Mouse (Mus musculus) midbrain, embryonic 14.5 days (tissue): ENCODE measurements around the gene Tnfaip2. TPM values are rescaled to one million over a fixed set of nuclear protein-coding genes. Genes with fewer than 3 reads are reported as not detected.

ENCODE experiments used
- ATAC-seq: fragments of 200-750 bp; cut with Nextera tagmentation; 2 replicates; pipeline ENCODE4 v1.8.0; 2017; ENCODE audit warnings: moderate number of reproducible peaks, moderate library complexity; ENCODE audit not compliant: low FRiP score, low TSS enrichment
- DNase-seq: peaks from one replicate; pipeline ENCODE4 v3.0.0-alpha.2; 2015
- H3K27ac ChIP-seq: fragments of 300-500 bp; sonication (generic); replicated peaks from 2 replicates; pipeline ENCODE4 v1.5.1; 2014; ENCODE audit warnings: mild to moderate bottlenecking, low read depth, low read length, moderate library complexity
- H3K27me3 ChIP-seq: fragments of 300-500 bp; sonication (generic); 2 replicates; pipeline ENCODE4 v1.6.1; 2014; ENCODE audit warnings: low read length, control low read depth, mixed read lengths; ENCODE audit not compliant: control insufficient read depth, insufficient read depth
- H3K36me3 ChIP-seq: fragments of 300-500 bp; sonication (generic); 2 replicates; pipeline ENCODE4 v1.6.1; 2014; ENCODE audit warnings: low read length, control low read depth; ENCODE audit not compliant: control insufficient read depth, insufficient read depth
- H3K4me1 ChIP-seq: fragments of 300-500 bp; sonication (generic); 2 replicates; pipeline ENCODE4 v1.6.1; 2014; ENCODE audit warnings: mild to moderate bottlenecking, antibody characterized with exemption, low read length, control low read depth; ENCODE audit not compliant: control insufficient read depth, insufficient read depth
- H3K4me2 ChIP-seq: fragments of 300-500 bp; sonication (generic); 2 replicates; pipeline ENCODE4 v1.6.1; 2014; ENCODE audit warnings: mild to moderate bottlenecking, low read length, moderate library complexity
- H3K4me3 ChIP-seq: fragments of 300-500 bp; sonication (generic); replicated peaks from 2 replicates; pipeline ENCODE4 v1.5.1; 2014; ENCODE audit warnings: low read depth, low read length
- H3K9ac ChIP-seq: fragments of 300-500 bp; sonication (generic); replicated peaks from 2 replicates; pipeline ENCODE4 v1.6.1; 2014; ENCODE audit warnings: mild to moderate bottlenecking, low read length, moderate library complexity
- H3K9me3 ChIP-seq: fragments of 300-500 bp; sonication (generic); 2 replicates; pipeline ENCODE4 v1.6.1; 2016; ENCODE audit warnings: low read length, control low read depth, mixed read lengths; ENCODE audit not compliant: control insufficient read depth
- WGBS: fragments of 180-500 bp; shearing (Covaris S2); extraction: QIAGEN DNeasy Blood & Tissue Kit; methylation state at CpG from one replicate; pipeline ENCODE4 v1.1.7; 2014; 5-methylcytosine and 5-hydroxymethylcytosine counted together
- polyA plus RNA-seq: library from polyadenylated mRNA; unstranded; fragments of >200 nt; fragmentation: Nextera tagmentation; extraction: Ambion mirVana; gene quantifications from 2 replicates; pipeline ENCODE4 v1.2.1, GENCODE M21; 2014

Gene Tnfaip2
- 0.28 and 0.82 TPM in 2 replicates for polyA plus RNA-seq

GRCm38 (mm10) chr12:111442309-111443010 is at the start of gene Tnfaip2:
Gene Tnfaip2, plus strand, starts transcription at chr12:111442469.
- WGBS: under 1% methylated on average over 48 of the region's 48 CpGs
- Histone ChIP-seq H3K4me2 (peak within 1 kb of the TSS; percentile 66), H3K27me3 (peaks cover 63% of the 10 kb centered on the region), H3K4me1 (peaks cover 8% of the 10 kb centered on the region; the same call in 1 of the 2 replicates), H3K9ac (peak within 1 kb of the TSS; percentile 23; the same call in 1 of the 2 replicates), H3K36me3 (no peaks in the 10 kb centered on the region), H3K27ac (no peak within 1 kb of the TSS), H3K4me3 (peak within 1 kb of the TSS; percentile 29), H3K9me3 (no peaks in the 10 kb centered on the region)
- DNase-seq (peak; percentile 65), ATAC-seq (peak; percentile 43; the same call in 1 of the 2 replicates)

- Histone ChIP-seq H3K9me3 (no peaks in the 10 kb centered on the region), H3K27ac (no peak overlapping the region), H3K4me3 (no peak overlapping the region), H3K4me1 (no peaks in the 10 kb centered on the region), H3K27me3 (no peaks in the 10 kb centered on the region), H3K36me3 (no peaks in the 10 kb centered on the region), H3K9ac (no peak overlapping the region), H3K4me2 (no peak overlapping the region)
- ATAC-seq (no peak), DNase-seq (no peak)
- WGBS: 89% methylated on average over 6 of the region's 6 CpGs
These were observed 48.3 kb upstream of the Tnfaip2 start for GRCm38 (mm10) chr12:111394008-111394407.

GRCm38 (mm10) chr12:111396997-111397396 is 45.3 kb upstream of the Tnfaip2 start:
- H3K9me3 ChIP-seq: no peaks in the 10 kb centered on the region
- H3K9ac ChIP-seq: no peak overlapping the region
- peaks cover 4% of the 10 kb centered on the region; the same call in 1 of the 2 replicates for H3K27me3 ChIP-seq
- 71% methylated on average over 5 of the region's 5 CpGs for WGBS
- H3K4me1 ChIP-seq: no peaks in the 10 kb centered on the region
- no peak overlapping the region for H3K27ac ChIP-seq
- DNase-seq (no peak), ATAC-seq (no peak)
- no peaks in the 10 kb centered on the region for H3K36me3 ChIP-seq
- no peak overlapping the region for H3K4me2 ChIP-seq
- H3K4me3 ChIP-seq: no peak overlapping the region

- ATAC-seq: no peak
- no peak overlapping the region for H3K4me2 ChIP-seq
- WGBS: 23% methylated on average over 15 of the region's 15 CpGs
These were observed 40.6 kb upstream of the Tnfaip2 start for GRCm38 (mm10) chr12:111401454-111402184.

GRCm38 (mm10) chr12:111404880-111405279 is 37.4 kb upstream of the Tnfaip2 start:
- Histone ChIP-seq H3K4me3 (no peak overlapping the region), H3K9me3 (no peaks in the 10 kb centered on the region), H3K4me1 (peaks cover 9% of the 10 kb centered on the region; the same call in 1 of the 2 replicates), H3K4me2 (no peak overlapping the region), H3K9ac (no peak overlapping the region), H3K27me3 (peaks cover 6% of the 10 kb centered on the region; the same call in 1 of the 2 replicates), H3K27ac (no peak overlapping the region), H3K36me3 (no peaks in the 10 kb centered on the region)
- 67% methylated on average over 10 of the region's 10 CpGs for WGBS
- DNase-seq (no peak), ATAC-seq (no peak)

More at GRCm38 (mm10) chr12:111401454-111402184, 40.6 kb upstream of the Tnfaip2 start:
- Histone ChIP-seq H3K9me3 (no peaks in the 10 kb centered on the region), H3K4me3 (no peak overlapping the region), H3K27ac (no peak overlapping the region), H3K4me1 (no peaks in the 10 kb centered on the region), H3K9ac (no peak overlapping the region), H3K27me3 (peaks cover 6% of the 10 kb centered on the region; the same call in 1 of the 2 replicates), H3K36me3 (no peaks in the 10 kb centered on the region)
- DNase-seq: peak; percentile 92

- H3K36me3 ChIP-seq: no peaks in the 10 kb centered on the region
- H3K4me3 ChIP-seq: no peak within 1 kb of the TSS
- H3K9me3 ChIP-seq: no peaks in the 10 kb centered on the region
- peak within 1 kb of the TSS; percentile 24; the same call in 1 of the 2 replicates for H3K4me2 ChIP-seq
- ATAC-seq (no peak), DNase-seq (no peak)
- no peak within 1 kb of the TSS for H3K27ac ChIP-seq
- 2% methylated on average over 24 of the region's 24 CpGs for WGBS
- peaks cover 5% of the 10 kb centered on the region; the same call in 1 of the 2 replicates for H3K27me3 ChIP-seq
- no peak within 1 kb of the TSS for H3K9ac ChIP-seq
- H3K4me1 ChIP-seq: peaks cover 11% of the 10 kb centered on the region; the same call in 1 of the 2 replicates
These were observed 35.6 kb upstream of the Tnfaip2 start, which contains the start of gene Lbhd2 for GRCm38 (mm10) chr12:111406622-111407021. Gene Lbhd2, plus strand, starts transcription at chr12:111406809.

- no peak overlapping the region for H3K4me2 ChIP-seq
- H3K4me1 ChIP-seq: peaks cover 15% of the 10 kb centered on the region; the same call in 1 of the 2 replicates
- no peaks in the 10 kb centered on the region for H3K36me3 ChIP-seq
- ATAC-seq (no peak), DNase-seq (peak; percentile 66)
- no peak overlapping the region; the same call in 1 of the 2 replicates for H3K9ac ChIP-seq
- no peaks in the 10 kb centered on the region for H3K27me3 ChIP-seq
- no peak overlapping the region for H3K4me3 ChIP-seq
- H3K9me3 ChIP-seq: no peaks in the 10 kb centered on the region
- WGBS: 3% methylated on average over 5 of the region's 5 CpGs
- 0 out of 2 replicates have a peak overlapping the region, but pooled peaks have one; percentile 8 for H3K27ac ChIP-seq
These were observed 32.7 kb upstream of the Tnfaip2 start for GRCm38 (mm10) chr12:111409583-111409982.

GRCm38 (mm10) chr12:111411631-111412355 is 30.5 kb upstream of the Tnfaip2 start:
- H3K27me3 ChIP-seq: no peaks in the 10 kb centered on the region
- H3K4me1 ChIP-seq: peaks cover 16% of the 10 kb centered on the region; the same call in 1 of the 2 replicates
- no peak for DNase-seq
- H3K36me3 ChIP-seq: no peaks in the 10 kb centered on the region
- no peak overlapping the region for H3K4me2 ChIP-seq
- no peak overlapping the region for H3K9ac ChIP-seq
- ATAC-seq: no peak
- WGBS: 85% methylated on average over 8 of the region's 8 CpGs
- H3K27ac ChIP-seq: no peak overlapping the region
- no peaks in the 10 kb centered on the region for H3K9me3 ChIP-seq
- H3K4me3 ChIP-seq: no peak overlapping the region
